Mouse (Mus musculus): ENCODE results near the gene March11. TPM values are rescaled to one million over a fixed set of nuclear protein-coding genes. Genes with fewer than 3 reads are reported as not detected.

Gene March11
- polyA plus RNA-seq, 1 experiment from 2014 or later: 0.45 TPM

DNA sequence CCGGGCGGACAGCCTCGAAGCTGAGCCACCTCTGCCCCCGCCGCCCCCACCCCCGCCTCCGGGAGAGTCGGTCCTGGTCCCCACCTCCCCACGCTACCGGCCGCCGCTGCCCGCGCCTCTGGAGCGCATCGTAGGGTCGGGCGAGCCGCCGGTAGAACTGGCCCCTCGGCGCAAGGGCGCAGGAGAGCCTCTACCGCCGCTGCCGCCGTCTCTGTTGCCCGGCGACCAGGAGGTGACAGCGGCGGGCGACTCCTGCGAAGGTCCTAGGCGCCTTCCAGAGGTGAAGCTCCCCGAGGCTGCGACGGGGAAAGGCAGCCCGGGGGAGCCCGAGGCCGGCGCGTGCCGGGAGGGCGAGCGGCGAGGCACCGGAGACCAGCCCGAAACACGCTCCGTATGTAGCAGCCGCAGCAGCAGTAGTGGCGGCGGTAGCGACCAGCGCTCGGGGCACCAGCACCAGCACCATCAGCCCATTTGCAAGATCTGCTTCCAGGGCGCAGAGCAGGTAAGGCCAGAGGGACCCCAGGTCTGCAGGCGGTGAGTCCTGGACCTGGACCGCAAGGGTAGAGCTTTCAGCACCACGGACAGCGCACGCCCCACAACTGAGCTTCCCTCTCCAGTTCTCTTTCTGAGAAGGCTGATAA lies 563 bp downstream of the March11 start:
- Histone ChIP-seq H3K27ac (ENCODE audit: low read depth) (no peak overlapping the region), H3K4me3 (ENCODE audit: low read depth, low read length) (peak overlapping the region; percentile 54), H3K36me3 (ENCODE audit: control insufficient read depth, insufficient read depth, low read length) (no peaks in the 10 kb centered on the region), H3K9ac (ENCODE audit: low read length) (no peak overlapping the region), H3K4me2 (ENCODE audit: low read length) (peak overlapping the region; percentile 91), H3K4me1 (replicated peaks; ENCODE audit: control insufficient read depth, insufficient read depth, low read length) (no peaks in the 10 kb centered on the region), H3K9me3 (ENCODE audit: control insufficient read depth, low read length) (no peaks in the 10 kb centered on the region), H3K27me3 (replicated peaks; ENCODE audit: control insufficient read depth, insufficient read depth, low read length) (peaks cover 30% of the 10 kb centered on the region)
- under 1% methylated on average over 57 of the region's 62 CpGs for WGBS
- ATAC-seq (replicated peaks; ENCODE audit: low FRiP score, low TSS enrichment, low read depth) (peak; percentile 72), DNase-seq (ENCODE audit: low spot score) (peak; percentile 95)

GRCm38 (mm10) chr15:26319866-26320265 lies 11.0 kb downstream of the March11 start:
- no peak for ATAC-seq (replicated peaks; ENCODE audit: low FRiP score, low TSS enrichment, low read depth)
- H3K4me1 ChIP-seq (replicated peaks; ENCODE audit: control insufficient read depth, insufficient read depth, low read length): no peaks in the 10 kb centered on the region

DNA sequence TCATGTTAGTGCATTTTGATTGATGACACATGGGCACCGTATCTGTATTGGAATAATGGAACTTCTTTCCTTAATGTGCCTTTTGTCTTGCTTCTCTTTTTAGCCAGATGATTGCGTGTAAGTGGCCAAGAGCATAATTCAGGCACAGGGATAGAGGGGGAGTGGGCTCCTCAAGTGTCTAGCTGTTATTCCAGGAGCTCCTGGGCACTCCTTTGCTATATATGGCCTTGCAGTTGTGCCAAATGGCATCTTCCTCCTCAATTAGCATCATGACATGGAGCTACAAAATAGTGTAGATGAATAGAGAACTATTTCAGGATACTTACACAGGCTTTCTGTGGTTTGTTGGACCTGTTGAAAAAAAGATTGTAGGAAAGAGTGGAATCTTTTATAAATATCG lies 11.6 kb downstream of the March11 start:
- no peak for ATAC-seq (replicated peaks; ENCODE audit: low FRiP score, low TSS enrichment, low read depth)
- Histone ChIP-seq H3K4me1 (replicated peaks; ENCODE audit: control insufficient read depth, insufficient read depth, low read length) (no peaks in the 10 kb centered on the region), H3K36me3 (ENCODE audit: control insufficient read depth, insufficient read depth, low read length) (no peaks in the 10 kb centered on the region), H3K27me3 (replicated peaks; ENCODE audit: control insufficient read depth, insufficient read depth, low read length) (no peaks in the 10 kb centered on the region), H3K4me2 (ENCODE audit: low read length) (no peak overlapping the region), H3K9me3 (ENCODE audit: control insufficient read depth, low read length) (no peaks in the 10 kb centered on the region), H3K9ac (ENCODE audit: low read length) (no peak overlapping the region), H3K4me3 (ENCODE audit: low read depth, low read length) (no peak overlapping the region), H3K27ac (ENCODE audit: low read depth) (no peak overlapping the region)
- 88% methylated on average over 3 of the region's 3 CpGs for WGBS
- DNase-seq (ENCODE audit: low spot score): no peak

More at GRCm38 (mm10) chr15:26319866-26320265, 11.0 kb downstream of the March11 start:
- Histone ChIP-seq H3K27ac (ENCODE audit: low read depth) (no peak overlapping the region), H3K4me3 (ENCODE audit: low read depth, low read length) (no peak overlapping the region), H3K36me3 (ENCODE audit: control insufficient read depth, insufficient read depth, low read length) (no peaks in the 10 kb centered on the region), H3K4me2 (ENCODE audit: low read length) (no peak overlapping the region), H3K9ac (ENCODE audit: low read length) (no peak overlapping the region), H3K27me3 (replicated peaks; ENCODE audit: control insufficient read depth, insufficient read depth, low read length) (no peaks in the 10 kb centered on the region), H3K9me3 (ENCODE audit: control insufficient read depth, low read length) (no peaks in the 10 kb centered on the region)
- 92% methylated on average over 2 of the region's 2 CpGs for WGBS
- DNase-seq (ENCODE audit: low spot score): no peak

DNA sequence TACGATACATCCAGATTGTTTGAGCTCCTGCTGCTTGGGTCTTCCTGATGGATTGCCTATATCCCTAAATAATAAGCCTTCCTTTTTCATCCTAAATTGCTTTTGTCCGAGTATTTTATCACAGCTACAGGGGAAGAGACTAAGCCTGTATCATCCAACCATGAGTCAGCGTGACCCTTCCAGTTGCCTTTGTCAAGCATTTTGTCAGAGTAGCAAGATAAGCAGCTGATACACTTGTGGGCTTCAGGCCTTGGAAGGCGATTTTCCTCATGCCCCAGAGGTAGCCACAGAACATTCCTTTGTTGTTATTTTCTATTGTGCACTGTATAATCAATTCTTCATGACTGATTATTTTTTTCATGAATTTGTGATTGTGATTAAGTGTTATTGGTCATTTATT lies 14.0 kb downstream of the March11 start:
- Histone ChIP-seq H3K27me3 (replicated peaks; ENCODE audit: control insufficient read depth, insufficient read depth, low read length) (no peaks in the 10 kb centered on the region), H3K9ac (ENCODE audit: low read length) (no peak overlapping the region), H3K4me3 (ENCODE audit: low read depth, low read length) (no peak overlapping the region), H3K27ac (ENCODE audit: low read depth) (no peak overlapping the region), H3K4me1 (replicated peaks; ENCODE audit: control insufficient read depth, insufficient read depth, low read length) (no peaks in the 10 kb centered on the region), H3K9me3 (ENCODE audit: control insufficient read depth, low read length) (no peaks in the 10 kb centered on the region), H3K36me3 (ENCODE audit: control insufficient read depth, insufficient read depth, low read length) (no peaks in the 10 kb centered on the region), H3K4me2 (ENCODE audit: low read length) (no peak overlapping the region)
- 82% methylated on average over 4 of the region's 4 CpGs for WGBS
- no peak for ATAC-seq (replicated peaks; ENCODE audit: low FRiP score, low TSS enrichment, low read depth)
- DNase-seq (ENCODE audit: low spot score): no peak

DNA sequence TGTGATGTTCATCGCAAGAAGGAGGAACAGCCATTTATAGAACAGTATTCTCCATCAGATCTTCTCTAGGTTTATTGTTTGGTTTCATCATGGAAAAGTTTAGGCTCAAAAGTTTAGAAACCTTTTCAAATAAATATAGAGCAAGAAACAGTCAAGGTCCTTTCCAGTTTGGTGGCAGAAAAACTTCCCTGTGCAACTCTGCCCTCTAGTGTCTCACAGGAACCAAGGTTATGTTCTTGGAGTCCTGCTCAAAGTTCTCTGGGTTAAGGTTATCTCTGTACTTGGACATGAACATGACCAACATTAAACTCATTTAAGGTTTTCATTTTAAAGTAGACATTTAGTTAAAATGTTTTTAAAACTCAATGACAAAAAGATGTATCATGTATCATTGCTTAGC lies 18.3 kb downstream of the March11 start:
- no peak overlapping the region for H3K4me2 ChIP-seq (ENCODE audit: low read length)
- no peak overlapping the region for H3K9ac ChIP-seq (ENCODE audit: low read length)
- no peaks in the 10 kb centered on the region for H3K9me3 ChIP-seq (ENCODE audit: control insufficient read depth, low read length)
- WGBS: 93% methylated on average over 1 of the region's 1 CpGs
- no peaks in the 10 kb centered on the region for H3K36me3 ChIP-seq (ENCODE audit: control insufficient read depth, insufficient read depth, low read length)
- no peaks in the 10 kb centered on the region for H3K27me3 ChIP-seq (replicated peaks; ENCODE audit: control insufficient read depth, insufficient read depth, low read length)
- H3K4me3 ChIP-seq (ENCODE audit: low read depth, low read length): no peak overlapping the region
- ATAC-seq (replicated peaks; ENCODE audit: low FRiP score, low TSS enrichment, low read depth): no peak
- no peaks in the 10 kb centered on the region for H3K4me1 ChIP-seq (replicated peaks; ENCODE audit: control insufficient read depth, insufficient read depth, low read length)
- no peak for DNase-seq (ENCODE audit: low spot score)
- H3K27ac ChIP-seq (ENCODE audit: low read depth): no peak overlapping the region

GRCm38 (mm10) chr15:26335791-26336190 lies 26.9 kb downstream of the March11 start:
- H3K27me3 ChIP-seq (replicated peaks; ENCODE audit: control insufficient read depth, insufficient read depth, low read length): no peaks in the 10 kb centered on the region
- DNase-seq (ENCODE audit: low spot score): no peak
- WGBS: 95% methylated on average over 3 of the region's 3 CpGs
- no peaks in the 10 kb centered on the region for H3K4me1 ChIP-seq (replicated peaks; ENCODE audit: control insufficient read depth, insufficient read depth, low read length)
- no peaks in the 10 kb centered on the region for H3K9me3 ChIP-seq (ENCODE audit: control insufficient read depth, low read length)
- no peak overlapping the region for H3K27ac ChIP-seq (ENCODE audit: low read depth)
- H3K4me3 ChIP-seq (ENCODE audit: low read depth, low read length): no peak overlapping the region
- ATAC-seq (replicated peaks; ENCODE audit: low FRiP score, low TSS enrichment, low read depth): no peak
- no peak overlapping the region for H3K4me2 ChIP-seq (ENCODE audit: low read length)
- H3K36me3 ChIP-seq (ENCODE audit: control insufficient read depth, insufficient read depth, low read length): no peaks in the 10 kb centered on the region
- H3K9ac ChIP-seq (ENCODE audit: low read length): no peak overlapping the region

GRCm38 (mm10) chr15:26337775-26338174 lies 28.9 kb downstream of the March11 start:
- no peak for ATAC-seq (replicated peaks; ENCODE audit: low FRiP score, low TSS enrichment, low read depth)
- no peak overlapping the region for H3K9ac ChIP-seq (ENCODE audit: low read length)
- no peak overlapping the region for H3K4me2 ChIP-seq (ENCODE audit: low read length)
- no peaks in the 10 kb centered on the region for H3K9me3 ChIP-seq (ENCODE audit: control insufficient read depth, low read length)
- H3K27me3 ChIP-seq (replicated peaks; ENCODE audit: control insufficient read depth, insufficient read depth, low read length): no peaks in the 10 kb centered on the region
- H3K4me3 ChIP-seq (ENCODE audit: low read depth, low read length): no peak overlapping the region
- WGBS: 88% methylated on average over 2 of the region's 2 CpGs
- H3K36me3 ChIP-seq (ENCODE audit: control insufficient read depth, insufficient read depth, low read length): no peaks in the 10 kb centered on the region
- DNase-seq (ENCODE audit: low spot score): no peak
- no peaks in the 10 kb centered on the region for H3K4me1 ChIP-seq (replicated peaks; ENCODE audit: control insufficient read depth, insufficient read depth, low read length)
- no peak overlapping the region for H3K27ac ChIP-seq (ENCODE audit: low read depth)

- H3K9me3 ChIP-seq (ENCODE audit: control insufficient read depth, low read length): no peaks in the 10 kb centered on the region
- WGBS: 69% methylated on average over 4 of the region's 4 CpGs
- H3K4me1 ChIP-seq (replicated peaks; ENCODE audit: control insufficient read depth, insufficient read depth, low read length): no peaks in the 10 kb centered on the region
- no peak overlapping the region for H3K4me3 ChIP-seq (ENCODE audit: low read depth, low read length)
- no peaks in the 10 kb centered on the region for H3K36me3 ChIP-seq (ENCODE audit: control insufficient read depth, insufficient read depth, low read length)
- ATAC-seq (replicated peaks; ENCODE audit: low FRiP score, low TSS enrichment, low read depth): no peak
- DNase-seq (ENCODE audit: low spot score): no peak
- no peak overlapping the region for H3K4me2 ChIP-seq (ENCODE audit: low read length)
- no peaks in the 10 kb centered on the region for H3K27me3 ChIP-seq (replicated peaks; ENCODE audit: control insufficient read depth, insufficient read depth, low read length)
- no peak overlapping the region for H3K9ac ChIP-seq (ENCODE audit: low read length)
- no peak overlapping the region for H3K27ac ChIP-seq (ENCODE audit: low read depth)
These were observed 29.5 kb downstream of the March11 start for GRCm38 (mm10) chr15:26338343-26338742.

DNA sequence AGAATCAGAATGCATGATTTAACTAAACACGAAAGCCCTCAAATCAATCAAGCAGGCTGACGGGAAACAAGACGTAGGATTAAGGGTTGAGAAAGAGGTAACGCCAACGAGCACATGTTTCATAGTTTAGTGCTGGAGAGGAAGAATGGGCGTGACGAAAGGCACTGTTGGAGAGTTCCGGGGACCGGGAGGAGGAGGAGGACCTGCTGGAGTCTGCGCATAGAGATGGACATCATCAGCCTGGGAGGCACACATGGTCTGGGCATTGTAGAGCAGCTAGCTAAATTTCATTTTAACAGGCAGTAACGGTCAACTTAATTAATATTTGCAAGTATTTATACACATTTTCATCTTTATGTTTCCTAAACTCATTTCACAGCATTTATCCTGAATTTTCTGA lies 31.6 kb downstream of the March11 start:
- H3K4me2 ChIP-seq (ENCODE audit: low read length): no peak overlapping the region
- DNase-seq (ENCODE audit: low spot score) (no peak), ATAC-seq (replicated peaks; ENCODE audit: low FRiP score, low TSS enrichment, low read depth) (no peak)
- H3K36me3 ChIP-seq (ENCODE audit: control insufficient read depth, insufficient read depth, low read length): no peaks in the 10 kb centered on the region
- H3K9ac ChIP-seq (ENCODE audit: low read length): no peak overlapping the region
- H3K27me3 ChIP-seq (replicated peaks; ENCODE audit: control insufficient read depth, insufficient read depth, low read length): no peaks in the 10 kb centered on the region
- 80% methylated on average over 11 of the region's 11 CpGs for WGBS
- no peaks in the 10 kb centered on the region for H3K9me3 ChIP-seq (ENCODE audit: control insufficient read depth, low read length)
- no peak overlapping the region for H3K4me3 ChIP-seq (ENCODE audit: low read depth, low read length)
- no peaks in the 10 kb centered on the region for H3K4me1 ChIP-seq (replicated peaks; ENCODE audit: control insufficient read depth, insufficient read depth, low read length)
- no peak overlapping the region for H3K27ac ChIP-seq (ENCODE audit: low read depth)
